Mouse (Mus musculus): Measurements from ENCODE around the gene Nxpe5. TPM values are rescaled to one million over a fixed set of nuclear protein-coding genes. Genes with fewer than 3 reads are reported as not detected.

Gene Nxpe5
- polyA plus RNA-seq, 1 experiment from 2014 or later, result not detected

GRCm38 (mm10) chr5:138287861-138288260 lies 62.2 kb downstream of the Nxpe5 start:
- Histone ChIP-seq H3K27ac (no peak overlapping the region), H3K9me3 (no peaks in the 10 kb centered on the region), H3K4me1 (no peaks in the 10 kb centered on the region), H3K27me3 (ENCODE audit: poor library complexity, severe bottlenecking) (no peaks in the 10 kb centered on the region), H3K4me3 (no peak overlapping the region), H3K36me3 (replicated peaks) (no peaks in the 10 kb centered on the region)
- no peak for DNase-seq (ENCODE audit: extremely low spot score, low spot score)
- 76% methylated on average over 3 of the region's 3 CpGs for WGBS

DNA sequence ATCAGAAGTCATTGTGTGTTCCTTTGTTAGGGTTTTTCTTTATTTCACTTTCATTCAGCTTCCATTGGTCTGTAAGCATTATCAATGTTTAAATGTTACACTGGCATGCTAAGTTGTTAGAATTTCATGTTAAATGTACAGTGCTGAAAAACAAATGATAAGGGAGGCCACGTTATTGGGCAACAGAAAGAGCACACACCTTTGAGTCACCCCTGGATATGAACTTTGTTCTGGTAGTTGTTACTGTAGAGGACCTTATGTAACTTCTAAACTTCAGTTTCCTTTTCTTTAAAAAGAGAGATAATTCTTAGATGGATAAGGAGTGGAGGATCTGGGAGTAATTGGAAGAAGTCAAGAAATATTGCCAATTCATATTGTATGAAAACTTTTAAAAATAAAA lies 65.9 kb downstream of the Nxpe5 start:
- H3K27ac ChIP-seq, result no peak overlapping the region
- 86% methylated on average over 1 of the region's 1 CpGs for WGBS
- H3K4me1 ChIP-seq, result no peaks in the 10 kb centered on the region
- H3K9me3 ChIP-seq, result no peaks in the 10 kb centered on the region
- H3K4me3 ChIP-seq, result no peak overlapping the region
- DNase-seq (ENCODE audit: extremely low spot score, low spot score), result no peak
- no peaks in the 10 kb centered on the region for H3K27me3 ChIP-seq (ENCODE audit: poor library complexity, severe bottlenecking)
- no peaks in the 10 kb centered on the region for H3K36me3 ChIP-seq (replicated peaks)

DNA sequence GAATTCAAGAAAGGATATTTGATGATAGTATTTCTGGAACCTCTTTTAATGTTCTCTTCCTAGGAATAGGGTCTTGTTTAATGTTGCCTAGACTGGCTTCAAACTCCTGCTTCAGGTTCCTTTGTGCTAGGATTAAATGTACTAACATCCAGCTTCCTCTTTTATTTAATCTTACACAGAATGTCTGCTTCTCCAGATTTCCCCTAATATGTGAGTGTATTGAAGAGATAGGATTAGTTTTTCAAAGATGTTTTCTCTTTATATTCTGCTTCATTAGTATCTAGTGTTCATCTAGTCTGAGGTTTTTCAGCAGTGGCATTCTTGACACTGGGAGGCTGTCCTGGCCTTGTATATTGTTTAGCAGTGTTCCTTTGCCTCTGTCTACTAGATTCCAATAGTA lies 68.5 kb downstream of the Nxpe5 start:
- H3K4me3 ChIP-seq, result no peak overlapping the region
- no peaks in the 10 kb centered on the region for H3K9me3 ChIP-seq
- H3K36me3 ChIP-seq (replicated peaks), result no peaks in the 10 kb centered on the region
- no peaks in the 10 kb centered on the region for H3K27me3 ChIP-seq (ENCODE audit: poor library complexity, severe bottlenecking)
- H3K4me1 ChIP-seq, result no peaks in the 10 kb centered on the region
- DNase-seq (ENCODE audit: extremely low spot score, low spot score), result no peak
- H3K27ac ChIP-seq, result no peak overlapping the region

DNA sequence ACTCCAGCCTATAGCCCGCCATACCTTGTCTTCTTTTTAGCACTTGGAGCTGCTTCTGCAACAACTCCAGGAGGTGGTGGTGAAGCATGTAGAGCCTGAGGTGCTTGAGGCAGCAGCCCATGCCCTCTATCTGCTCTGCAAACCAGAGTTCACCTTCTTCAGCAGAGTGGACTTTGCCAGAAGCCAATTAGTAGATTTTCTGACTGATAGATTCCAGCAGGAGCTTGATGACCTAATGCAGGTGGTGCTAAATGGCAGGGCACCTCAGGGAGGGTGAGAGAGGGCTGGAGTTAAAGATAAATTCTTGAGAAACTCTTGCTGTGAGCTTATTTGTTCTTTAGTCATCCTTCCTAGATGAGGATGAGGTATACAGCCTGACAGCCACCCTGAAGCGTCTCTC lies 73.9 kb downstream of the Nxpe5 start:
- no peaks in the 10 kb centered on the region for H3K4me1 ChIP-seq
- H3K27me3 ChIP-seq (ENCODE audit: poor library complexity, severe bottlenecking), result no peaks in the 10 kb centered on the region
- no peaks in the 10 kb centered on the region for H3K9me3 ChIP-seq
- DNase-seq (ENCODE audit: extremely low spot score, low spot score), result no peak
- no peak overlapping the region for H3K27ac ChIP-seq
- 92% methylated on average over 2 of the region's 2 CpGs for WGBS
- no peaks in the 10 kb centered on the region for H3K36me3 ChIP-seq (replicated peaks)
- no peak overlapping the region for H3K4me3 ChIP-seq

Other genes starting within 250 kb of the Nxpe5 start
- not detected in 2 replicates for gene Azgp1, start 244.4 kb upstream of the Nxpe5 start, polyA plus RNA-seq (2016; fragmentation: Nextera tagmentation; extraction: Ambion mirVana)
- not detected in 2 replicates for gene Smok3a, start 204.6 kb upstream of the Nxpe5 start, polyA plus RNA-seq (2016; fragmentation: Nextera tagmentation; extraction: Ambion mirVana)
- gene Smok3b, start 204.5 kb upstream of the Nxpe5 start, polyA plus RNA-seq (2016; fragmentation: Nextera tagmentation; extraction: Ambion mirVana), result not detected in 2 replicates
- gene Smok3c, start 172.7 kb upstream of the Nxpe5 start, polyA plus RNA-seq (2016; fragmentation: Nextera tagmentation; extraction: Ambion mirVana), result not detected in 2 replicates
- gene Zkscan1, start 140.8 kb upstream of the Nxpe5 start, polyA plus RNA-seq (2016; fragmentation: Nextera tagmentation; extraction: Ambion mirVana), result 25.2 and 25.3 TPM in 2 replicates
- gene Zscan21, start 109.0 kb upstream of the Nxpe5 start, polyA plus RNA-seq (2016; fragmentation: Nextera tagmentation; extraction: Ambion mirVana), result 98.4 and 105 TPM in 2 replicates
- gene Zfp113, start 70.2 kb upstream of the Nxpe5 start, polyA plus RNA-seq (2016; fragmentation: Nextera tagmentation; extraction: Ambion mirVana), result 37.0 and 38.7 TPM in 2 replicates
- 348 and 351 TPM in 2 replicates for gene Cops6, start 64.8 kb upstream of the Nxpe5 start, polyA plus RNA-seq (2016; fragmentation: Nextera tagmentation; extraction: Ambion mirVana)
- gene Ap4m1, start 53.9 kb upstream of the Nxpe5 start, polyA plus RNA-seq (2016; fragmentation: Nextera tagmentation; extraction: Ambion mirVana), result 32.7 TPM in 2 replicates
- gene Mcm7, start 53.5 kb upstream of the Nxpe5 start, polyA plus RNA-seq (2016; fragmentation: Nextera tagmentation; extraction: Ambion mirVana), result 444 and 449 TPM in 2 replicates
- gene Taf6, start 38.4 kb upstream of the Nxpe5 start, polyA plus RNA-seq (2016; fragmentation: Nextera tagmentation; extraction: Ambion mirVana), result 151 and 155 TPM in 2 replicates
- gene Cnpy4, start 38.4 kb upstream of the Nxpe5 start, polyA plus RNA-seq (2016; fragmentation: Nextera tagmentation; extraction: Ambion mirVana), result 51.4 and 56.7 TPM in 2 replicates
- 8.9 and 10.4 TPM in 2 replicates for gene Mblac1, start 31.6 kb upstream of the Nxpe5 start, polyA plus RNA-seq (2016; fragmentation: Nextera tagmentation; extraction: Ambion mirVana)
- 38.9 and 41.5 TPM in 2 replicates for gene Lamtor4, start 29.6 kb downstream of the Nxpe5 start, polyA plus RNA-seq (2016; fragmentation: Nextera tagmentation; extraction: Ambion mirVana)
- gene BC037034, start 38.1 kb downstream of the Nxpe5 start, polyA plus RNA-seq (2016; fragmentation: Nextera tagmentation; extraction: Ambion mirVana), result 5.3 and 5.5 TPM in 2 replicates
- gene Gal3st4, start 46.9 kb downstream of the Nxpe5 start, polyA plus RNA-seq (2016; fragmentation: Nextera tagmentation; extraction: Ambion mirVana), result 3.1 and 3.9 TPM in 2 replicates
- 0.09 TPM in 2 replicates for gene Gm43720, start 54.1 kb downstream of the Nxpe5 start, polyA plus RNA-seq (2016; fragmentation: Nextera tagmentation; extraction: Ambion mirVana)
- gene Gpc2, start 54.1 kb downstream of the Nxpe5 start, polyA plus RNA-seq (2016; fragmentation: Nextera tagmentation; extraction: Ambion mirVana), result 34.8 and 36.7 TPM in 2 replicates
- 3.8 and 4.1 TPM in 2 replicates for gene Stag3, start 54.3 kb downstream of the Nxpe5 start, polyA plus RNA-seq (2016; fragmentation: Nextera tagmentation; extraction: Ambion mirVana)
- gene Pvrig, start 116.1 kb downstream of the Nxpe5 start, polyA plus RNA-seq (2016; fragmentation: Nextera tagmentation; extraction: Ambion mirVana), result not detected in 2 replicates
- 37.9 and 39.3 TPM in 2 replicates for gene Zfp157, start 215.6 kb downstream of the Nxpe5 start, polyA plus RNA-seq (2016; fragmentation: Nextera tagmentation; extraction: Ambion mirVana)

Data from forebrain, embryonic 10.5 days (tissue).